Mouse (Mus musculus): ENCODE data around the gene Abraxas2. TPM values are rescaled to one million over a fixed set of nuclear protein-coding genes. Genes with fewer than 3 reads are reported as not detected.
A peak's percentile ranks its signal among the peaks of the same experiment; 100 is the strongest.

Abraxas2 gene
- polyA plus RNA-seq (2014; fragmentation: Nextera tagmentation; extraction: Ambion mirVana) = 38.7 and 41.8 TPM in 2 replicates

- no peaks in the 10 kb centered on the region for H3K9me3 ChIP-seq (ENCODE audit: control insufficient read depth, low read length)
- peak; percentile 98 for DNase-seq (ENCODE audit: low spot score, missing footprints)
- H3K4me2 ChIP-seq = peak within 1 kb of the TSS; percentile 75
- H3K4me1 ChIP-seq (ENCODE audit: control insufficient read depth, insufficient read depth, low read length) = peaks cover 7% of the 10 kb centered on the region
- H3K27me3 ChIP-seq (ENCODE audit: control insufficient read depth, insufficient read depth, low read length) = no peaks in the 10 kb centered on the region
- no peaks in the 10 kb centered on the region for H3K36me3 ChIP-seq (ENCODE audit: control insufficient read depth, insufficient read depth, low read length)
- peak within 1 kb of the TSS; percentile 51 for H3K27ac ChIP-seq (ENCODE audit: low read depth, low read length)
- ATAC-seq (ENCODE audit: low FRiP score) = peak; percentile 96
- under 1% methylated on average over 53 of the region's 53 CpGs for WGBS
- peak within 1 kb of the TSS; percentile 96 for H3K4me3 ChIP-seq (ENCODE audit: low read depth, low read length)
- peak within 1 kb of the TSS; percentile 88 for H3K9ac ChIP-seq (ENCODE audit: low read length)
Measured at GRCm38 (mm10) chr7:132859042-132859958, at the start of gene Abraxas2. TSS of gene Abraxas2 (plus strand) at chr7:132859225.

- H3K4me3 ChIP-seq (ENCODE audit: low read depth, low read length) = no peak overlapping the region
- peak overlapping the region; percentile 37 for H3K4me2 ChIP-seq
- H3K9ac ChIP-seq (ENCODE audit: low read length) = no peak overlapping the region; the same call in 1 of the 2 replicates
- no peaks in the 10 kb centered on the region for H3K9me3 ChIP-seq (ENCODE audit: control insufficient read depth, low read length)
- ATAC-seq (ENCODE audit: low FRiP score) (no peak), DNase-seq (ENCODE audit: low spot score, missing footprints) (no peak)
- peak overlapping the region; percentile 67; the same call in 1 of the 2 replicates for H3K27ac ChIP-seq (ENCODE audit: low read depth, low read length)
- peaks cover 65% of the 10 kb centered on the region for H3K4me1 ChIP-seq (ENCODE audit: control insufficient read depth, insufficient read depth, low read length)
- H3K27me3 ChIP-seq (ENCODE audit: control insufficient read depth, insufficient read depth, low read length) = no peaks in the 10 kb centered on the region
- no peaks in the 10 kb centered on the region for H3K36me3 ChIP-seq (ENCODE audit: control insufficient read depth, insufficient read depth, low read length)
- WGBS = 28% methylated on average over 6 of the region's 6 CpGs
Measured at GRCm38 (mm10) chr7:132809721-132810120, 49.3 kb upstream of the Abraxas2 start.

- peak overlapping the region; percentile 1; the same call in 1 of the 2 replicates for H3K27ac ChIP-seq (ENCODE audit: low read depth, low read length)
- no peaks in the 10 kb centered on the region for H3K27me3 ChIP-seq (ENCODE audit: control insufficient read depth, insufficient read depth, low read length)
- no peaks in the 10 kb centered on the region for H3K36me3 ChIP-seq (ENCODE audit: control insufficient read depth, insufficient read depth, low read length)
- H3K4me3 ChIP-seq (ENCODE audit: low read depth, low read length) = no peak overlapping the region
- peaks cover 67% of the 10 kb centered on the region for H3K4me1 ChIP-seq (ENCODE audit: control insufficient read depth, insufficient read depth, low read length)
- DNase-seq (ENCODE audit: low spot score, missing footprints) (peak; percentile 95), ATAC-seq (ENCODE audit: low FRiP score) (no peak)
- peak overlapping the region; percentile 19; the same call in 1 of the 2 replicates for H3K4me2 ChIP-seq
- H3K9me3 ChIP-seq (ENCODE audit: control insufficient read depth, low read length) = no peaks in the 10 kb centered on the region
- no peak overlapping the region for H3K9ac ChIP-seq (ENCODE audit: low read length)
- 13% methylated on average over 6 of the region's 6 CpGs for WGBS
Measured at GRCm38 (mm10) chr7:132810368-132810767, 48.7 kb upstream of the Abraxas2 start.

- H3K4me2 ChIP-seq = peak overlapping the region; percentile 19; the same call in 1 of the 2 replicates
- ATAC-seq (ENCODE audit: low FRiP score) (peak; percentile 8; the same call in 1 of the 2 replicates), DNase-seq (ENCODE audit: low spot score, missing footprints) (peak; percentile 98)
- no peaks in the 10 kb centered on the region for H3K36me3 ChIP-seq (ENCODE audit: control insufficient read depth, insufficient read depth, low read length)
- no peak overlapping the region for H3K27ac ChIP-seq (ENCODE audit: low read depth, low read length)
- H3K9me3 ChIP-seq (ENCODE audit: control insufficient read depth, low read length) = no peaks in the 10 kb centered on the region
- H3K4me1 ChIP-seq (ENCODE audit: control insufficient read depth, insufficient read depth, low read length) = peaks cover 71% of the 10 kb centered on the region
- no peak overlapping the region for H3K4me3 ChIP-seq (ENCODE audit: low read depth, low read length)
- WGBS = 66% methylated on average over 1 of the region's 1 CpGs
- H3K27me3 ChIP-seq (ENCODE audit: control insufficient read depth, insufficient read depth, low read length) = no peaks in the 10 kb centered on the region
- no peak overlapping the region for H3K9ac ChIP-seq (ENCODE audit: low read length)
Measured at GRCm38 (mm10) chr7:132810879-132811278, 48.1 kb upstream of the Abraxas2 start.

GRCm38 (mm10) chr7:132811716-132812618 lies 47.1 kb upstream of the Abraxas2 start:
- no peaks in the 10 kb centered on the region for H3K36me3 ChIP-seq (ENCODE audit: control insufficient read depth, insufficient read depth, low read length)
- peak overlapping the region; percentile 66 for H3K4me3 ChIP-seq (ENCODE audit: low read depth, low read length)
- ATAC-seq (ENCODE audit: low FRiP score) (no peak), DNase-seq (ENCODE audit: low spot score, missing footprints) (peak; percentile 95)
- H3K4me2 ChIP-seq = peak overlapping the region; percentile 91
- no peaks in the 10 kb centered on the region for H3K9me3 ChIP-seq (ENCODE audit: control insufficient read depth, low read length)
- H3K9ac ChIP-seq (ENCODE audit: low read length) = peak overlapping the region; percentile 73
- 17% methylated on average over 23 of the region's 23 CpGs for WGBS
- peak overlapping the region; percentile 78; the same call in 1 of the 2 replicates for H3K27ac ChIP-seq (ENCODE audit: low read depth, low read length)
- H3K4me1 ChIP-seq (ENCODE audit: control insufficient read depth, insufficient read depth, low read length) = peaks cover 63% of the 10 kb centered on the region
- H3K27me3 ChIP-seq (ENCODE audit: control insufficient read depth, insufficient read depth, low read length) = no peaks in the 10 kb centered on the region

GRCm38 (mm10) chr7:132812619-132813415 lies 46.2 kb upstream of the Abraxas2 start:
- under 1% methylated on average over 59 of the region's 59 CpGs for WGBS
- Histone ChIP-seq H3K4me3 (ENCODE audit: low read depth, low read length) (peak overlapping the region; percentile 66), H3K36me3 (ENCODE audit: control insufficient read depth, insufficient read depth, low read length) (no peaks in the 10 kb centered on the region), H3K4me2 (peak overlapping the region; percentile 91), H3K27me3 (ENCODE audit: control insufficient read depth, insufficient read depth, low read length) (no peaks in the 10 kb centered on the region), H3K9ac (ENCODE audit: low read length) (peak overlapping the region; percentile 73), H3K9me3 (ENCODE audit: control insufficient read depth, low read length) (no peaks in the 10 kb centered on the region), H3K27ac (ENCODE audit: low read depth, low read length) (peak overlapping the region; percentile 78), H3K4me1 (ENCODE audit: control insufficient read depth, insufficient read depth, low read length) (peaks cover 54% of the 10 kb centered on the region)
- DNase-seq (ENCODE audit: low spot score, missing footprints) = peak; percentile 97
- ATAC-seq (ENCODE audit: low FRiP score) = peak; percentile 42

- ATAC-seq (ENCODE audit: low FRiP score) = peak; percentile 69
- H3K4me1 ChIP-seq (ENCODE audit: control insufficient read depth, insufficient read depth, low read length) = peaks cover 47% of the 10 kb centered on the region
Measured at GRCm38 (mm10) chr7:132813416-132814088, 45.5 kb upstream of the Abraxas2 start, which contains the start of gene Fam53b. TSS of gene Fam53b (minus strand) at chr7:132813886.

GRCm38 (mm10) chr7:132814089-132814450 lies 45.0 kb upstream of the Abraxas2 start:
- Histone ChIP-seq H3K4me3 (ENCODE audit: low read depth, low read length) (peak overlapping the region; percentile 66), H3K9me3 (ENCODE audit: control insufficient read depth, low read length) (no peaks in the 10 kb centered on the region), H3K4me2 (peak overlapping the region; percentile 91), H3K9ac (ENCODE audit: low read length) (peak overlapping the region; percentile 73), H3K27ac (ENCODE audit: low read depth, low read length) (no peak overlapping the region), H3K27me3 (ENCODE audit: control insufficient read depth, insufficient read depth, low read length) (no peaks in the 10 kb centered on the region), H3K4me1 (ENCODE audit: control insufficient read depth, insufficient read depth, low read length) (peaks cover 42% of the 10 kb centered on the region), H3K36me3 (ENCODE audit: control insufficient read depth, insufficient read depth, low read length) (no peaks in the 10 kb centered on the region)
- ATAC-seq (ENCODE audit: low FRiP score) = no peak
- under 1% methylated on average over 7 of the region's 7 CpGs for WGBS
- DNase-seq (ENCODE audit: low spot score, missing footprints) = no peak

More at GRCm38 (mm10) chr7:132813416-132814088, 45.5 kb upstream of the Abraxas2 start, which contains the start of gene Fam53b:
- Histone ChIP-seq H3K36me3 (ENCODE audit: control insufficient read depth, insufficient read depth, low read length) (no peaks in the 10 kb centered on the region), H3K4me3 (ENCODE audit: low read depth, low read length) (peak within 1 kb of the TSS; percentile 66), H3K27ac (ENCODE audit: low read depth, low read length) (peak within 1 kb of the TSS; percentile 78), H3K27me3 (ENCODE audit: control insufficient read depth, insufficient read depth, low read length) (no peaks in the 10 kb centered on the region), H3K9me3 (ENCODE audit: control insufficient read depth, low read length) (no peaks in the 10 kb centered on the region), H3K9ac (ENCODE audit: low read length) (peak within 1 kb of the TSS; percentile 73), H3K4me2 (peak within 1 kb of the TSS; percentile 91)
- under 1% methylated on average over 83 of the region's 85 CpGs for WGBS
- peak; percentile 97 for DNase-seq (ENCODE audit: low spot score, missing footprints)
